Mouse (Mus musculus) thymus, postnatal 25 days (tissue): ENCODE data around the gene Dhtkd1.
A peak's percentile ranks its signal among the peaks of the same experiment; 100 is the strongest.

Experiments used
- DNase-seq: peaks from one replicate; pipeline ENCODE4 v3.0.0; 2022

The Dhtkd1 gene

DNA sequence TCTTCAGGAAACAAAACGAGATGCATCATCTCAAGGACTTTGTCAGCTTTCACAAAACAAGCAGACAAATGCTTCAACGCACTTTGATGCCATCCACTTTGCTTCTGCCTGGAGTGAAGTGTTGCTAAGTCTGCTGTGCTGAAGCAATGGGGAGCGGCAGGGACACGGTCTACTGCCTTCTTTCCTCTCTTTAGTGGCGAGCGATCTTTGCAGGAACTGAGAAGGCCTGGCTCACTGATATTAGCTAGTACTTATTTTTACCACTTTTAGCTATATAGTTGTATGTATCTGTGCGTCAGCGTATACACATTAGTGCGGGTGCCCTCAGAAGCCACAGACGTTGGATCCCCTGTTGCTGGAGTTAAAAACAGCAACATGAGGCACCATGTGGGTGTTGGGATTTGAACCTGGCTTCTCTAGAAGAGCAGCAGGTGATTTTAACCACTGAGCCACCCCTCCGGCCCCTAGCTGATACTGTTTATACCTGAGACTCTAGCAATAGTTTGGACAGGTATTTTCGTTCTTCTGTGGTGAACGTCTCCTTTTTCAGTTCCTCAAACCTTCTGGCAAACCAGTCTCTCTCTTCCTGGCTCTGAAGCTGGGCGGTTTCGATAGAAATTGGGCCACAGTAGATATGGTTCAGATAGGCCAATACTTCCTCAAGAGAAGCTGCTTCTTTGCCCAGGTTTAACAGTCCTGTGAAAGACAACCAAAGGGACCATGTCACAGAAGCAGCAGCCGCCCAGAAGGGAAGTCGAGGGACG lies 12.1 kb downstream of the Dhtkd1 start:
- no peak for DNase-seq

DNA sequence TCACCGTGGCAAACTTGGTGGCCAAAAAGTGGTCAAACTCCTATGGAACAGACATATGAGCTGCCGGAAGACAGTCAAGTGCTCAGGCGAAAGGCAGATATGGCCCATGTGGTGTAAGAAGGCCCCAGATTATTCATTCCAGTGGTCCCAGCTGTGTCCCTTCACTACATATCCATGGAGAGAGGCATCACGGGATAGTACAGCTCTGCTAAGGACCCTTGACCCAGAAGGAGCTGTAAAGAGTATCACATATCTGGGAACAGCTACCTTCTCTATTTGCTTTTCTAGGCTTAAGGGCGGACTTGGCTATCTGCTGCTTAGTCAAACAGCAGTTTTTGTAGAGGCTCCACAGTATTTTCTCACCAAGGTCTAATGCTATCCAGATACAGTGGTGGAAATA lies 12.8 kb downstream of the Dhtkd1 start:
- no peak for DNase-seq

DNA sequence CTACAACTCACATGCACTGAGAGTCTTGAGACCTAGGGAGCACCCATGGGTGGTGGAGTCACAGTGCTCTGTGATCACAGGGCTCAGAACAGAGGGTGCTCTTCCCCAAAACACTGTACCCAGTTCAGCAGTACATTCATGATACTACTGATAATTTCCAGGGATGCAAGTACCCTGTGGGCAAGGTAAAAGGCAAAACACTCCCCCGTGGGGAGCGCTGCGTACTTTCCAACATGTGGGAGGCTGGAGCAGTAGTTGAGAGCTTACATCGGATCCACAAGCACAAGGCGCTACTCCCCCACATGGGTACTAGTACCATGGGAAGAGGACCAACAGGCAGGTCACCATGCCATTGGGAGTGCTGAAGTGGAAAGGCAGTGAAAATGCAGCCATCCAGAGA lies 15.1 kb downstream of the Dhtkd1 start:
- DNase-seq = no peak

DNA sequence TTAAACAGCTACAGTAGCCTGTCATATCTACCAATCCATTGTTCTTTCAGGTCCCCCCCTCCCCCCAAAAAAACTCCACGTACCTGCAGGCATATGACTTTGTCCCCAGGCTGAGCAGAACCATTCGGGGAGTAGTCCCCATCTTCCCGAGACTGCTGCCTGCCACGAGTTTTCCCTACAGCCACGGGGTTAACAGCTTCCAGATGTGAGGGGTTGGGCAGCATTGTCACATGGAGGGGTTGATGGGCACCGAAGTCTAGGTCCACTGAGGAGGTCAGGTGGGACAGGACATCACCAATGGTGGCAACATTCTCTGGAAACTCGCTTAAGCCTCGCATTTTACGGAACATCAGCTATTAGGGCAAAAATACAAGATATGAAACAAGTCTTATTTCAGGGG lies 18.8 kb downstream of the Dhtkd1 start:
- no peak for DNase-seq

DNA sequence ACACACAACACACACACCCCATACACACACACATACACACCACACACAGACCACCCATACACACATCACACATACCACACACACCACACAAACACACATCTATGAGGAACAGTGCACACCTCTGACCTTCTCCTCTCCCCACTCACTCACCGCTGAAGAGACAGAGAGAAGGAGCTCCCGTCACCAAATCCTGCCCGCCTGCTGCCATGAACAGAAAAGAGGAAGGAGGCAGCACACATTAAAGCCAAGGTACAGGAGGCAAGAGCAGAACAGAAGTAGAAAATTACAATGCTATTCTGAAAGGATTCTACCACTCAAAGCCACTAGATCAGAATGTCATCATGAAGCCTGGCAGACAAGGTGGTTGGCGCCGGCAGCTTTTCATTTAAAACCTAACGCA lies 19.8 kb downstream of the Dhtkd1 start:
- DNase-seq = no peak

DNA sequence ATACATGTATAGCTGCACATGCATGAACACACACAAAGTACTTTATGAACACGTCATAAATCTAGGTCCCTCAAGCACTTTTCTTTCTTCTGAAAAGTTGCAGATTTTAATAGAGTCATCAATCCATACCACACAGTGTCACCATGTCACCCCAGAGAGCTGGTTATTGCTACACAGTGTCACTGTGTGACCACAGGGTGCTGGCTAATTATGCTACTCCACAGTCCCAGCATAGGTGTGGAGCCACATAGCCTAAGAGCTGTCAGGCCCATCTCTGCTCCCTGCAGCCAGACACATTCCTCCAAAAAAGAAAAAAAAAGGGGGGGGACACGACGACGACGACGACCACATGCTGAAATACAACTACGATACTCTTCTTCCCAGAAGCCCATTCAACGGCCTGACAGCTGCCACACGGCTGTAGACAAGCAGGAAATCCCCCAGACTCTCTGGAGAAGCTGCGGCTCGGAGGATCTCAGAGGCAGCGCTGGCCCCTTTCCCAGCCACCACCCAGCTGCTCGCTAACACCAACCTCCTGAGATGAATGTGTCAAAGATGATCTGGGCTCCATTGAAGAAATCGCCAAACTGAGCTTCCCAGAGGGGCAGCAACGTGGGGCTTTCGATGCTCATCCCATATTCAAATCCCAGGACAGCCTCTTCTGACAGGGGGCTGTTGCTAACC lies 31.2 kb downstream of the Dhtkd1 start:
- no peak for DNase-seq

DNA sequence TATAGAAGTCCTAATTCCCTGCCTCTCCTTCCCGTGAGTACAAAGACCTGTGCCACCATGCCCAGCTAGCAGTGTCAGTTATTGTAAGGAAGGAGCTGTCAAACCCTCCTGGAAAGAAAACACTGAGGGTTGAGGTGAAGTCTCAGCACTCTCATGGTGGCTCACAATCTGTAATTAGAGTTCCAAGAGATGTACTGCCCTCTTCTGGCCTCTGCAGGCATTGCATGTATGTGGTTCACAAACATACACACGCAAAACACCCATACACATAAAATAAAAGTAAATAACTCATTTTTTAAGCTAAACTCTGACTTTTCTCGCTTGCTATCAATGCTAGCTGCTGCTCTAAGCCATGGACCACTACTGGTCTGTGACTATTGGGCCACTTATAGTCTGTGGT lies 36.0 kb downstream of the Dhtkd1 start:
- peak; percentile 53 for DNase-seq

DNA sequence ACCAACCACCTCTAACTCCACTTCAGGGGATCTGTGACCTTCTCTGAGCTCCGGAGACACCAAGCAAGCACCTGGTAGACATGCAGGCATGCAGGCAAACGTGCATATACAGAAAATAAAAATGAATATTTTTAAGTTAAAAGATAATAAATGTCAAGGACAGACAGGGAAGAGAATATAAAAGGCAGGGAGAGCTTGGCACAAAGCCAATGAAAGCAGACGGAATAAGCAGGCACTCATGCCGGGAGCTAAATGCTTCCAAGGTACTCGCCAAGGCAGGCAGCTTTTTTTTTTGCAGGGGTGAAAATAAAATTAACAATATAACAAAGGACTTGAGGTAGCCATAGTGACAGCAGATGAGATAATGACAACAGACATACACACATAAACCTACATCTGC lies 36.5 kb downstream of the Dhtkd1 start:
- no peak for DNase-seq

DNA sequence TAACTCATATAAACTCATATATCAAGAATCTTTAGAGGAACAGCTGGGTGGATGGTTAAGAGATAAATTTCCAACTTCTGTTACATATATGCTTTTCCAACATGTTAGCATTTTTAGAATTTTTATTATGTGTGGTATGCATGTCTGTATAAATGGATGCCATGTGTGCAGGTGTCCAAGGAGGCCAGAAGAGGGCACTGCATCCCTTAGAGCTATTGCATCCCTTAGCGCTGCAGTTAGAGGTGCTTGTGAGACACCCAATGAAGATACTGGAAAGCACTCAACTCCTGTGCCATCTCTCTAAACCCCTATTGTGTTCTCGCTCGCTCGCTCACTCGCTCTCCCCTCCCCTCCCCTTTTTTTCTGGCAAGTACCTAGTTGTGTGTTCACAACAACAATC lies 42.4 kb downstream of the Dhtkd1 start:
- DNase-seq = peak; percentile 30

DNA sequence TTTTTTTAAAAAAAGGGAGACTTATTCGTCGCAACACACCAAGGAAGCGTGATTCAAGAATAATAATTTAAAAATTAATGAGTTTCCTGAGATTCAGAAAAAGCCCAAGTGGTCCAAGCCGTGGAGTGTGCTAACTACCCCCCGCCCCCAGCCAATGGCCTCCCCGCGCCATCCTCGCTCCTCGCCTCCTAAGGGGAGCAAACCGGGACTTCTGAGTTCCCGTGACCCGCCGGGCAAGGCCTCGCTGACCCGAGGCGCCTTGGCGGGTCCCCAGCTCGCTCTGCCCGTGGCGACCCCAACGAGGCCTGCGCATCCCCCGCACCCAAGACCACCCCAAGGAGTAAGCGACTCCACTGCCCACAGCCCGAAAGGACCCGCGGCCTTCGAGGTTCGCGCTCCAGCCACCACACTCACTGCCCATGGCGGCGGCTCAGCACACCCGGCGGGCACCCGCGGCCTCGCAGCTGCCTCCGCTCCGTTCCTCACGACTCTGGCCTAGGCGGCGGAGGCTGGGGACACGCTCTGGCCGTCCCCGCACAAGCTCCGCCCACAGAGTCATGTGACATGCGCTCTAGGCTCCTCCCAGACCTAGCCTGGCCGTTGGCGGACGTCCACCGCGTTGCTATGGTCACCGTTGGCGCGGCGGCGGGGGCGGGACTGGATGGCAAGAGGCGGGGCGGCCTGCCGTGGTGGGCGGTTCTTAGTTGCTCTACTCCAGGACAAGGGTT lies 47.6 kb downstream of the Dhtkd1 start, which contains the start of gene Sec61a2:
Sec61a2 (minus strand) TSS at position 590 of the 728 bp plus-strand sequence.
- peak; percentile 93 for DNase-seq

DNA sequence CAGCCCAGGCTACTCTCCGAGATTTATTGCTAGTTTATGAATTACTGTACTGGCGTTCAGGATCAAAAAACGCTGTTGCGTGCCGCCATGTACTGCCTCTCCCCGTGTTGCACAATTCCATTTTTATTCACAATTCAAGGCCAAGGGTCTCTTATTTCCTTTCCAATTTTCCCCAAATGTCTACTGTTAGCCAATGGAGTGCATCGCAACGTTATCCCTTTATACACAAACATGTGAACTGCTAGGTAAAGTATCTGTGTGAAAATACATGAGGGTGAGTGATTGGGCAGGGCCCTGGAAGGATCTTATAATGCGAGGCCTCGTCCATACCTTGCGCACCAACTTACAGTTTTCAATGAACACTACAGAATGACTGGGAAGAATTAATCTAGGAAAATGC lies 48.3 kb downstream of the Dhtkd1 start:
- no peak for DNase-seq

DNA sequence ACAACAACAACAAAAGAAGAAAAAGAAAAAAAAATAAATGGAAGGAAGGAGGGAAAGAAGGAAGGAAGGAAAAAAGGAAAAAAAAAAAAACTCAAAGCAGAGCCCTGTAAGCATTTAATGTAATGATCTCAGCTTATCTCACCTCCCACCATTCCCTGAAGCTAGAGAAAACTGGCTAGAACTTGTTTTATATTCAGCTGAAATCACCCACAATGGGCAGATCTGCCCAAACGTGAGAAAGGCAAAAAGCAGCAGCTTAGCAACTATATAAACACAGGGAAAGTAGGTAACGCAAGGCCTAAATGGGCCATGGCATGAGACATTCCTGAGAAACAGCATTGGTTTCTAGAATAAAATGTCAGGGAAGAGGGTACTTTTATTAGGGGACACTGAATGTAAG lies 53.2 kb downstream of the Dhtkd1 start:
- DNase-seq = no peak

DNA sequence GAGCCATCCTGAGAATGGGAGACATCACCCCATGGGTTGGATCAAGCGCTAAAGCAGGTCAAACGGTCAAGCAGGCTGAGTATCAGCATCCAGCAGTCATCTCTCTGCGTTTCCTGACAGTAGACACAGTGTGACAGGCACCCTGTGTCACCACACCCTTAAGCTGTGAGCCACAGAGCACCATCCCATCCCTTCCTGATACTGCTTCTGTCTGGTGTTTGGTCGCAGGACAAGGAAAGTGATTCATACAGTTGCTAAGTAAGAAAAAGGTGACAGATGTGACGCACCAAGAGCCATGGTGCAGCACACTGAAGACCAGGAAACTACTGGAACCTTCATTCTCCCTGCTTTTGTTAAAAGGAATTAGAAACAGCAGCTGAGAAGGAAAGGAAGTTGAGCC lies 53.7 kb downstream of the Dhtkd1 start:
- DNase-seq = no peak

DNA sequence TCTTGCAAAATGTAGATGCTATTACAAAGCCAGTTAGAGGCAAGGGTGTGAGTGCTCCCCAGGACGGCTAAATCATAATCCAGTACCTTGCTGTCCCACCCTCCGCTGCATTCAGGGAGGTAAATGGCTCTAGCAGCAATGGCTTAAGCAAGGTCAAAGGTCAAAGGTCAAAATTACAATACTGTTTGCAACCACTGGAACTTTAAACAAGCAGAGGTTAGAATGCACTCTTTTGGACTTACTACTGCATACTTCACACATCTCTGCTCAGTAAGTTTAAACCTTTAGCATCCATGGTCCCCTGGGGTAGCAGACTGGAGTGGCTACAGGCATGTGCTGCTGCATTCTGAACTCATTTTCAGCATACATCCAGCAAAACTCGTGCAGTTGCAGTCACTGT lies 65.1 kb downstream of the Dhtkd1 start:
- DNase-seq = no peak

DNA sequence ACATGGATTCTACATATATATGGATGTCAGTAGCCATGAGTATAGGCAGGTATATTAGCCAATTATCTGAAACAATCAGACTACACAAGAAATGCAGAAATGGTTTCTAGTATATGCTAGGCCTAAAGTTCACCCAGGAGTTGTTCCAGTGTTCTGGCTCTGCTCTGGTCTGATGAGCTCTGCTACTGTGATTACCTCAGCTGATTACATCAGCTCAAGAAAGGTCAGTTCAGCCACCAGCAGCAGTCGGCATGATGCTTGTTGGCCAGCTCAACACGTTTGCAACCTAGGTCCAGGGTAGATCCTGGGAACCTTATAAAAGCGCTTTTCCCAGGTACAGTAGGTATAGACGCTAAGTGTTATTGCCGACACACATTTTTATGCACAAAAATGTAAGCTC lies 72.8 kb downstream of the Dhtkd1 start:
- no peak for DNase-seq

DNA sequence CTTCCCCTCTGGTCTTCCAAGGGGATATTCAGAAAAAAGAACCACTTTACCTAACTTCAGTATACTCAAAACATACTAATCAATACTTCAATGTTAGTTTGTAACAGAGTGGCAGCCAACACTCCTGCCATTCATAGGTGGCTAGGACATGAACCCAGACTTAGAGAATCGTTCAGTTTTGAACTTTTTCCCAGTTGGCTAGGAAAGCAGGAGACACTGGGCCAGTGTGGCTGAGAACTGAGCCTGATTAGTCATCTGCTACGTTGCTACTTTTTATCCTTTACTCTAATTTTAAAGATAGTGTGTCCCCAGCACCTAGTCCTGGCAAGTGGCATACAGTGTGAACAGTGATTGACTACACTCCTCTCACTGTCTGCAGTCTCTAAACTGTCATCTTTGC lies 74.9 kb downstream of the Dhtkd1 start:
- DNase-seq = no peak

DNA sequence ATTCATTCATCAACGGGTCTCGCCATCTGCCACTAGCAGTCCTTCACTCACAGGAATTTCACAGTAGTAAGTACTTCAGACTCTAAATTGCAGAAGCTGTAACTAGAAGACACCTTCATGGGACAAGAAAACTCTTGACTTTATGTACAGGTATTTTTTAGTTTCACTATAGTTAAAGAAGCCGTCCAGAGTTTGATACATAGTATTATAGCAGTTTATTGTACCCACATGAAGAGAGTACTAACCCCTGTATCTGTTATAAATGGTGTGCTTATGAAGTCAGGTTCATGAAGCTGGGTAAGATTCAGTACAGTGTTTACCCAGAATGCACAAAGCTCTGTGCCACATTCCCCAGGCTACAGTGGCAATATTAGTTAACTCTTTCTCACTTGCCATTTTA lies 79.8 kb downstream of the Dhtkd1 start, which contains the start of gene Gm13199:
Gm13199 (minus strand) TSS at position 101 of the 400 bp plus-strand sequence.
- DNase-seq = no peak

DNA sequence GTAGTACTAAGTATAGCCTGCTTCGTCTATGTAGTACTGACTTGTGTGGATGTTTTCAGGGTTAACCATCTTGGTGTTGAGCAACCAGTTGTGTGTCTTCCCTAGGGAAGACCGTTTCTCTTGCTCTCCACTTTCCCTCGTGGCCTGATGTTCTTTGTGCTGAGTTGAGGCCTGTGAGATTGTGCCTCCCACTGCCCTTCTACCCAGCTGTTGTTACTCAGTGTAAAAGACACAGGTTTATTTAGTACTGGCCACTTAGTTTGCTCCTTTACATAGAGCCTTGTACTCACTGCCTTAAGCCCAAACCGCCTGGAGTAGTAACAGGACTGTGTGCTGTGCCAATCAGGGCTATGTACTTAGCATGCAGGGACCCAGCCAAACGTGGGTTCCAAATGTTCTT lies 90.7 kb downstream of the Dhtkd1 start:
- no peak for DNase-seq

DNA sequence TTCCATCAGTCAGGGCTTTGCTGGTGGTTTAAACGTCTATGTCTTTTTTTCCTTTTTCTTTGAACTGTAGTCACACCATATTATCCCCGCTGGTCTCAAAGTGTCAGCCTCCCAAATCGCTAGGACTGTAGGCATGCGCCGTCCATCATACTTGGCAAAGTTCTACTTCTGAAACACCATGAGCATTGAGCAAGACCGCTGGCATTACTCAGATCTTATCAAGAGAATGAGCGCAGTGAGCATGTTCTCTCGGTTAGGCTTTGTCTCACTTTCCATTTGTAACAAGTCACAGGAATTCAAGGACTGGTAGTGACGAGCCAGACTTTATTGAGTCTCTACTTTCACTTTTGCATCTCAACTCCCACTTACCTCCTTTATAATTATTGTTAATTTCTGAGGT lies 91.5 kb downstream of the Dhtkd1 start:
- DNase-seq = no peak
